Mouse (Mus musculus) neural tube, embryonic 14.5 days (tissue): ENCODE measurements around the gene Sars. TPM values are rescaled to one million over a fixed set of nuclear protein-coding genes. Genes with fewer than 3 reads are reported as not detected.

ENCODE experiments used
- ATAC-seq: fragments of 200-750 bp; cut with Nextera tagmentation; 2 replicates; pipeline ENCODE4 v1.8.0; 2017; ENCODE audit warnings: low read depth, mild to moderate bottlenecking, moderate TSS enrichment, moderate library complexity
- H3K27ac ChIP-seq: fragments of 300-500 bp; sonication (generic); 2 replicates; pipeline ENCODE4 v1.5.1; 2014; ENCODE audit warnings: low read depth, mild to moderate bottlenecking, control low read depth, low read length, moderate library complexity, mixed read lengths
- H3K27me3 ChIP-seq: fragments of 300-500 bp; sonication (generic); 2 replicates; pipeline ENCODE4 v1.6.1; 2014; ENCODE audit warnings: low read length; ENCODE audit not compliant: control insufficient read depth, insufficient read depth
- H3K36me3 ChIP-seq: fragments of 300-500 bp; sonication (generic); 2 replicates; pipeline ENCODE4 v1.6.1; 2014; ENCODE audit warnings: low read length, mixed read lengths; ENCODE audit not compliant: control insufficient read depth, insufficient read depth
- H3K4me1 ChIP-seq: fragments of 300-500 bp; sonication (generic); 2 replicates; pipeline ENCODE4 v1.6.1; 2014; ENCODE audit warnings: low read length; ENCODE audit not compliant: control insufficient read depth, insufficient read depth
- H3K4me2 ChIP-seq: fragments of 300-500 bp; sonication (generic); 2 replicates; pipeline ENCODE4 v1.6.1; 2014; ENCODE audit warnings: mild to moderate bottlenecking, low read depth, low read length, control low read depth
- H3K4me3 ChIP-seq: fragments of 300-500 bp; sonication (generic); 2 replicates; pipeline ENCODE4 v1.5.1; 2014; ENCODE audit warnings: low read depth, low read length, control low read depth, mixed read lengths
- H3K9ac ChIP-seq: fragments of 300-500 bp; sonication (generic); replicated peaks from 2 replicates; pipeline ENCODE4 v1.6.1; 2014; ENCODE audit warnings: low read depth, mild to moderate bottlenecking, control low read depth, low read length, mixed read lengths
- H3K9me3 ChIP-seq: fragments of 300-500 bp; sonication (generic); 2 replicates; pipeline ENCODE4 v1.6.1; 2016; ENCODE audit warnings: low read length; ENCODE audit not compliant: control insufficient read depth
- WGBS: fragments of 180-500 bp; shearing (Covaris S2); extraction: QIAGEN DNeasy Blood & Tissue Kit; methylation state at CpG from one replicate; pipeline ENCODE4 v1.1.7; 2014; 5-methylcytosine and 5-hydroxymethylcytosine counted together
- polyA plus RNA-seq: library from polyadenylated mRNA; unstranded; fragments of >200 nt; fragmentation: Nextera tagmentation; extraction: Ambion mirVana; gene quantifications from 2 replicates; pipeline ENCODE4 v1.2.1, GENCODE M21; 2014

Sars gene
- polyA plus RNA-seq, 1 experiment from 2014 or later, result 223 TPM

DNA sequence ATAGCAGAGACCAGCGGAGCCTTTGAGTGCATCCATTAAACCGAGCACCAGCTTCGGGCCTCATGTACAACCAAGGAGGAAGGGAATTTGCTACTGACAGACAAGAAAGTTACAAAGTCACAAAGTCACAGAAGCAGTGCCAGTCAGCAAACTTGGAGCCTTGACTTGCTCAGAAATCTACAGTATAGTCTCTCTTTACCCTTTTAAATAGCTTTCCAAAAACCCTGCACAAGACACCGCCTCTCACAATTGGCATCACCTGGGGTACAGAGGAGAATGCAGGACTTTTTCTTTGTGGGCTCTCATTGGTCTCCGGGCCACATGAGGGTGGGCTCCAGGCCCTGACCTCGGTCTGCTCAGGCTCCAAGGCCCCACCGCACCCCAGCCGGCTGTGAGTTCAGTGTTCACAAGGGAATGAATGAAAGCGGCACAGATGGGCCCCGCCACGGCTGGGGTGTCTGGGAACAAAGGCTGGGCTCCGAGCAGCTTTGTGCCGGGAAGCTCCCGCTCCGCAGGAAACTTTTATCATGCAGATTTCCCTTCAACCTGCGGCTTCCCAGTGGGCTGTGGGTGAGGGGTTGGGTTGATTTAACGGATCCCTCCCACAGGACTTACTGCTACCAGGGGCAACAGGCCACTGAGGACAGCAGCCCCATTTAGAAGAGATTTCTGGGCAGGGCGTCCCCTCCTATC lies 11.7 kb downstream of the Sars start:
- H3K4me3 ChIP-seq, result no peak overlapping the region
- 11% methylated on average over 18 of the region's 18 CpGs for WGBS
- peak overlapping the region; percentile 76 for H3K27ac ChIP-seq
- peaks cover 15% of the 10 kb centered on the region; the same call in 1 of the 2 replicates for H3K4me1 ChIP-seq
- H3K9ac ChIP-seq, result no peak overlapping the region
- no peaks in the 10 kb centered on the region for H3K9me3 ChIP-seq
- no peaks in the 10 kb centered on the region for H3K27me3 ChIP-seq
- ATAC-seq, result peak; percentile 91
- no peak overlapping the region for H3K4me2 ChIP-seq
- peaks cover 41% of the 10 kb centered on the region for H3K36me3 ChIP-seq

DNA sequence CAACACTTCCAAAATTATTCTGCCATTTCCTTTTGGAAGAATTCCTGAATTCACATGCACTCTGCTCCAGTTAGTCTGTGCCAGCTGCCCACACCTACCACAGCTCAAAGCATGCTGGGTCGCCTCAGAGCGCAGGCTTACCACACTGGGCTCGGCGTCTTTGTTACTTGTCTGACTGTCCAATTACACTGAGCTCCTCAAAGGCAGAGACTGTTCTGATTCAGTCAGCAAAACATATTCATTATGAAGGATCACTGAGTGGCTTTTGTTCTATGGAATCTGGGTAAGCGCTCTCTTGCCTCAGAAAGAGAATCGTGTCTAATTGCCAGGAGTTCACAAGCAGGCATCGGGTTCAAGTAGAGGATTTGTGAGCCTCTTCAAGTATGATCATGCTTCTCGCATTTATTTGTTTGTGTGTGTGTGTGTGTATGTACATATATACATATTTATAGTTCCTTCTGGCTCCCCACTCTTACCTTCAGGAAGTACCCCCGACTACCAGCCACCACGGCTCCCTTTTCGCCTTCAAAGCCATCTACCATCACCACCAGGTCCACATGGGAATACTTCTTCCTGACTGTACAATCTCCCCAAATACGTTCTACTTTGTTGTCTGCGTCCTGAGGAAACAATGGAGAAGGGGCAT lies 12.3 kb downstream of the Sars start:
- H3K9ac ChIP-seq, result peak overlapping the region; percentile 29; the same call in 1 of the 2 replicates
- H3K9me3 ChIP-seq, result no peaks in the 10 kb centered on the region
- no peak for ATAC-seq
- no peaks in the 10 kb centered on the region for H3K27me3 ChIP-seq
- no peak overlapping the region for H3K4me2 ChIP-seq
- WGBS, result 25% methylated on average over 13 of the region's 13 CpGs
- H3K36me3 ChIP-seq, result peaks cover 48% of the 10 kb centered on the region
- no peak overlapping the region for H3K4me3 ChIP-seq
- peak overlapping the region; percentile 76 for H3K27ac ChIP-seq
- peaks cover 15% of the 10 kb centered on the region; the same call in 1 of the 2 replicates for H3K4me1 ChIP-seq

DNA sequence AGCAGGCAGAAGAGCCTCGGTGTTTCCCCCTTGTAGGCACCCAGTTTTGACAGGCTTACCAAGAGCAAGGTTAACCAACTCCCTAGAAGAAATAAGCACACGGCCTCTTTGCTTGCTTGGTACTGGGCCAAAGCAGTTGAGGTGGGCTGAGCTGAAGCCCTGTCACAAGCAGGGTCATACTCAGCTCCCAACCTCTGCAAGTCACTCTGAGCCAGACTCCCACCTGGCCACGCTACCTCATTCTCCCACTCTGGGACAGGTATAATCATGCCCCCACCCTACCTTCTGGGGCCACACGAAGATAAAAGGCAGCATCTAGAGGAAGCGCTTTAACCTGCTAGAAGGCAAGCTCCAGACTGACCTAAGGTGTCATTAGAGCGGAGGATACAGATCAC lies 19.4 kb downstream of the Sars start:
- Histone ChIP-seq H3K4me3 (no peak overlapping the region), H3K9ac (no peak overlapping the region), H3K27ac (peak overlapping the region; percentile 57), H3K36me3 (peaks cover 45% of the 10 kb centered on the region), H3K27me3 (no peaks in the 10 kb centered on the region), H3K9me3 (no peaks in the 10 kb centered on the region), H3K4me1 (peaks cover 22% of the 10 kb centered on the region), H3K4me2 (no peak overlapping the region)
- no peak for ATAC-seq
- 70% methylated on average over 6 of the region's 6 CpGs for WGBS

- no peak overlapping the region for H3K4me2 ChIP-seq
- H3K4me1 ChIP-seq, result peaks cover 22% of the 10 kb centered on the region
- H3K9ac ChIP-seq, result no peak overlapping the region
Measured at GRCm38 (mm10) chr3:108424944-108425623, 19.9 kb downstream of the Sars start.

DNA sequence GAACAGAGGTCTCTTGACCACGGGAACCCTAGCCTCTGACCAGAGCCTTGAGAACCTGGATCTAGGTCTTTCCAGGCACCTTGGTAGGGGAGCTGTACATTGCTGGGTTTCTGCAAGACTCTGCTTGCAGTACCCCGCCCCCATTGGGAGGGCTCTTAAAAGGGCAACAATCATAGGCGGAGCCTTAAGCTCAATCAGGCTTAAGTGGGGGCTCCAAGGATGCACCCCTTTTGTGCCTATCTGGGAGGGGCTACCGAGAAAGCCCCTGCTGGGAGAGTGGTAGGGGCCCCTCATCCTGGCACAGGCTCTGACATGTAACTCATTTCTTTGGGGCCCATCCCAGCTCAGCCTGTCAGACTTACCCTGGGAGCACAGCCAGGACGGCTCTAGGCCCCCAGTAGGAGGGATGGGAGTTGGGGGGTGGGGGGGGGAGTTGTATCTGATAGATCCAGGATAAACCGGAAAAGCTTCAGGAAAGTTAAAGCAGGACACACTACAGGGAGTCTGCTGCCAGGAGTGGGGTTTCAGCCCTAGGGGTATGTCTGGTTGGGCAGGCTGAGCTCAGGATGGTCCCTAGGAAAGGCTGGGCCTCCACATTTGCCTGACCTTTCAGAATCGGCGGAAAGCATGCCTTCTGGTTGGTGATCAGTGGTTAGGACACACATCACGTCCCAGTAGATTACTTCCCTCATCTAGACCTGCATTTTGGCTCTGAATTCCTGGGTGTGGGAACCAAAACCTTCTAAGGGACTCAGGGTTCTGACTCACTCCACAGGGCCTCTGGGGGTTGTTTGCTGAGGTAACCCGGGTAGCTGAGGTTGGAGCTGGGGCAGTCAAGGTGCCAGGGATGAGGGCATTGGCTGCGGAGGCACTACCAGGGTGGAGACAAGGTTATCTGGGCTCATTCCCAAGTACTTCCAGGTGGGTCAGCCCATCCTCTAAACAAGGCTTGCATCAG lies 20.9 kb downstream of the Sars start:
- Histone ChIP-seq H3K9ac (peak overlapping the region; percentile 43), H3K27me3 (no peaks in the 10 kb centered on the region), H3K9me3 (no peaks in the 10 kb centered on the region), H3K27ac (peak overlapping the region; percentile 58), H3K4me3 (no peak overlapping the region), H3K4me2 (peak overlapping the region; percentile 42; the same call in 1 of the 2 replicates), H3K4me1 (peaks cover 22% of the 10 kb centered on the region), H3K36me3 (peaks cover 37% of the 10 kb centered on the region)
- WGBS, result 17% methylated on average over 11 of the region's 11 CpGs
- peak; percentile 83 for ATAC-seq

More at GRCm38 (mm10) chr3:108424944-108425623, 19.9 kb downstream of the Sars start:
- H3K27ac ChIP-seq, result peak overlapping the region; percentile 57
- 37% methylated on average over 7 of the region's 7 CpGs for WGBS
- H3K4me3 ChIP-seq, result no peak overlapping the region
- no peaks in the 10 kb centered on the region for H3K27me3 ChIP-seq
- H3K9me3 ChIP-seq, result no peaks in the 10 kb centered on the region
- ATAC-seq, result no peak
- H3K36me3 ChIP-seq, result peaks cover 43% of the 10 kb centered on the region

- peak overlapping the region; percentile 42; the same call in 1 of the 2 replicates for H3K4me2 ChIP-seq
- H3K36me3 ChIP-seq, result peaks cover 28% of the 10 kb centered on the region
- ATAC-seq, result no peak
- no peak overlapping the region; the same call in 1 of the 2 replicates for H3K27ac ChIP-seq
- H3K9me3 ChIP-seq, result no peaks in the 10 kb centered on the region
- H3K9ac ChIP-seq, result no peak overlapping the region
- H3K4me3 ChIP-seq, result no peak overlapping the region
- H3K4me1 ChIP-seq, result peaks cover 22% of the 10 kb centered on the region
- no peaks in the 10 kb centered on the region for H3K27me3 ChIP-seq
- 37% methylated on average over 6 of the region's 6 CpGs for WGBS
Measured at GRCm38 (mm10) chr3:108423006-108423405, 22.0 kb downstream of the Sars start.

DNA sequence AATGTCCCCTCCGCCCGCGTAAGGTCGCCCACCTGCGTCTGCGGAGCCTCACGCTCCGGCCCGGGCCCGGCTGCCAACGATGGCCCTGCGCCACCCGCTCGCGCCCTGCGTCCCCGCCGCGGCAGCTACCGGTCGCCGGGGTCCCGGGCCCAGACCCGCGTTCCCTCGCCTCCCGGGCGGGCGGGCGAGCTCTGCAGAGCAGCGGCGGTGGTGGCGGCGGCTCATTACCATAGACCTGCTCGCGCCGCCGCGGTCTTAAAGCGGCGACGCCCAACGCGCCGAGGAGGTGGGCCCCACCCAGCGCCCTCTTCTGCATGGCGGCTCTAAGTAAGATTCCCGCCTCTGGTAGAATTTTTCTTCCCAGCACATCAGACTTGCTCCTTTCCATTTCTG lies 29.2 kb downstream of the Sars start:
- Histone ChIP-seq H3K27ac (peak overlapping the region; percentile 85), H3K9me3 (no peaks in the 10 kb centered on the region), H3K36me3 (peaks cover 15% of the 10 kb centered on the region), H3K9ac (peak overlapping the region; percentile 93), H3K4me1 (peaks cover 30% of the 10 kb centered on the region), H3K27me3 (no peaks in the 10 kb centered on the region), H3K4me3 (peak overlapping the region; percentile 94), H3K4me2 (peak overlapping the region; percentile 89)
- WGBS, result under 1% methylated on average over 48 of the region's 48 CpGs
- ATAC-seq, result peak; percentile 88
